Mouse (Mus musculus): ENCODE data around the gene Rhbdf1. TPM values are rescaled to one million over a fixed set of nuclear protein-coding genes. Genes with fewer than 3 reads are reported as not detected.

Rhbdf1 gene
- polyA plus RNA-seq, 1 experiment: 56.7 TPM

DNA sequence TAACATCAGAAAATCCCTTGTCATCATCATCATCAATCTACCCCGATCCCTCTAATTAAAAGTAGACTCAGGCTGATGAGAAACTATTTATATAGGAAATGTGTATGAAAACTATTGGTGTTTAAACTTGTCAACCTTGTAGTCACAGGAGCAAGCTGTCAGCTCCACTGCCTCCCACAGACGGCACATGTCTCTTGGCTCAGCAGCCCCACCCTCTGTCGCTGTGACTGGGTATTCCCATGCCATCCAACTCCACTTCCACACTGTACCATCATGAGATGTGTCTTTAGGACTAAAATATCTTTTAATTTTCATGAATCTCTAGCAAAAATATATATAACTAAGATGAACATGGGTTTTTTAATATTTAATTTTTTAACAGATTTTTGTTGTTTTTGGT is 26.2 kb upstream of the Rhbdf1 start:
- WGBS: 88% methylated on average over 3 of the region's 3 CpGs

DNA sequence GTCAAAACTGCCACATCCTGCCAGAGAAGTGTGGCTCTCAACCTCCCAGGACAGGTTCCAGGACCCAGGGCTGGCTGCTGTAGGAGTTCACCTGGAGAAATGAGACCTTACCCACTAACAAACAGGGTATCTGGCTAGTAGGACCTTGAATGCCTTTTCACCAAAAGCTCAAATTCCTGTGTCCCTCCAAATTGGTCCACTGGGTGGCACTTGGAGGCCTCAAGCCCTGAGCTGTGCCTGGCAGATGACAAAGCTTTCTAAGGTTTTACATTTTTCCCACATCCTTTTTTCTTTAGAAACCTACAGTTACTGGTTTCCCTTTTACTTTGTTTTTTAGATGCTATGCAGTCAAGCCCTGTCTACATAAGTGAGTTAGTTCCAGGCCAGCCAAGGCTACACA is 25.0 kb upstream of the Rhbdf1 start:
- Histone ChIP-seq H3K36me3 (ENCODE audit: control insufficient read depth, insufficient read depth, low read length) (peaks cover 26% of the 10 kb centered on the region), H3K4me3 (ENCODE audit: low read depth, low read length) (no peak overlapping the region), H3K4me1 (ENCODE audit: control insufficient read depth, insufficient read depth, insufficient read length, low read length) (no peaks in the 10 kb centered on the region; the same call in 1 of the 2 replicates), H3K27me3 (ENCODE audit: control insufficient read depth, insufficient read depth, low read length) (no peaks in the 10 kb centered on the region), H3K27ac (ENCODE audit: insufficient read depth, low read depth, low read length) (no peak overlapping the region)
- TF ChIP-seq CTCF (IDR thresholded peaks at IDR 0.05; ENCODE audit: extremely low read depth, insufficient read length, insufficient replicate concordance, low read depth, low read length) (peak; percentile 6; the same call in 1 of the 2 replicates), POLR2A (IDR thresholded peaks at IDR 0.05; ENCODE audit: low read depth, low read length) (no peak)

More for the DNA sequence above, 26.2 kb upstream of the Rhbdf1 start:
- no peak overlapping the region for H3K4me3 ChIP-seq (ENCODE audit: low read depth, low read length)
- no peaks in the 10 kb centered on the region; the same call in 1 of the 2 replicates for H3K4me1 ChIP-seq (ENCODE audit: control insufficient read depth, insufficient read depth, insufficient read length, low read length)
- H3K36me3 ChIP-seq (ENCODE audit: control insufficient read depth, insufficient read depth, low read length): peaks cover 29% of the 10 kb centered on the region
- TF ChIP-seq POLR2A (IDR thresholded peaks at IDR 0.05; ENCODE audit: low read depth, low read length) (no peak), CTCF (IDR thresholded peaks at IDR 0.05; ENCODE audit: extremely low read depth, insufficient read length, insufficient replicate concordance, low read depth, low read length) (no peak)
- no peaks in the 10 kb centered on the region for H3K27me3 ChIP-seq (ENCODE audit: control insufficient read depth, insufficient read depth, low read length)
- H3K27ac ChIP-seq (ENCODE audit: insufficient read depth, low read depth, low read length): no peak overlapping the region

- H3K27ac ChIP-seq (ENCODE audit: insufficient read depth, low read depth, low read length): no peak overlapping the region
- 89% methylated on average over 6 of the region's 6 CpGs for WGBS
- no peak overlapping the region for H3K4me3 ChIP-seq (ENCODE audit: low read depth, low read length)
- H3K36me3 ChIP-seq (ENCODE audit: control insufficient read depth, insufficient read depth, low read length): peaks cover 26% of the 10 kb centered on the region
- no peaks in the 10 kb centered on the region for H3K27me3 ChIP-seq (ENCODE audit: control insufficient read depth, insufficient read depth, low read length)
- no peak for TF ChIP-seq CTCF (IDR thresholded peaks at IDR 0.05; ENCODE audit: extremely low read depth, insufficient read length, insufficient replicate concordance, low read depth, low read length)
- no peak for TF ChIP-seq POLR2A (IDR thresholded peaks at IDR 0.05; ENCODE audit: low read depth, low read length)
- peaks cover 3% of the 10 kb centered on the region; the same call in 1 of the 2 replicates for H3K4me1 ChIP-seq (ENCODE audit: control insufficient read depth, insufficient read depth, insufficient read length, low read length)
Measured at GRCm38 (mm10) chr11:32245614-32246013, 23.5 kb upstream of the Rhbdf1 start.

DNA sequence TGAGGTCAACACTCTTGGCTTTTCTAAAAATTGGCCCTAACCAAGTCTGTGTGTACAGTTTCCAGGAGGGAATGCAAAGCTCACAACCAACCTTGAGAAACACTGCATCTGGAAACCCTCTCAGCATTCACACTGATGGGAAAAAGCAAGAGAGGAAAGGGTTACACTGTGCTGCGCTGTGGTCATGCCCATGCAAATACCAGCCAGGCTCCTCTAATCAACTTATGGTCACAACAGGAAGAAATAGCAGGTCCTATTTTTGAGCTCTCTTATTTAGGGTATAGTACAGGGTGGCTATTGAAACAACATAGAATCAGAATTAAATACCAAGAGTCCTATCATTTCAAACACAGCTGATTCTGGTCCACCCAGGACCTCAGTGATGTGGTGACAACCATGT is 22.5 kb upstream of the Rhbdf1 start:
- Histone ChIP-seq H3K4me3 (ENCODE audit: low read depth, low read length) (no peak overlapping the region), H3K4me1 (ENCODE audit: control insufficient read depth, insufficient read depth, insufficient read length, low read length) (peaks cover 3% of the 10 kb centered on the region; the same call in 1 of the 2 replicates), H3K27me3 (ENCODE audit: control insufficient read depth, insufficient read depth, low read length) (no peaks in the 10 kb centered on the region), H3K27ac (ENCODE audit: insufficient read depth, low read depth, low read length) (no peak overlapping the region), H3K36me3 (ENCODE audit: control insufficient read depth, insufficient read depth, low read length) (peaks cover 25% of the 10 kb centered on the region)
- WGBS: 89% methylated on average over 1 of the region's 1 CpGs
- TF ChIP-seq CTCF (IDR thresholded peaks at IDR 0.05; ENCODE audit: extremely low read depth, insufficient read length, insufficient replicate concordance, low read depth, low read length): no peak
- TF ChIP-seq POLR2A (IDR thresholded peaks at IDR 0.05; ENCODE audit: low read depth, low read length): no peak

DNA sequence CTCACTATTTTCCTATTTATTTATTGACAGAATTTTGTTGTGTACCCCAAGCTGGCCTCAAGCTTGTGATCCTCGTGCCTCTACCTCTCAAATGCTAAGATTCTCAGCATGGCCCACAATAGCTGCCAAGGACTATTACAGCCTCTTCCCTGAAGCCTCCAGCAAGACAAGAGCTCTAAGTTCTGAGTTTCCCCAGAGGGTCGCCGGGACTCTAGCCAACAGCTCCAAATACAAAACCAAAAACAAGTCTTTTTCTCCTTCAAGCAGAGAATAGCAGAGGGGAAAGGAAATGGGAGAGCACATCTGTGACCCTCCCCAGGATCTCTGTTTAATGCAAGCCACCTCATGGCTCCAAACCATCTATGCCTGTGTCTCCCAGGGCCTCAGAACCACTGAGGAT is 22.0 kb upstream of the Rhbdf1 start:
- H3K27ac ChIP-seq (ENCODE audit: insufficient read depth, low read depth, low read length): no peak overlapping the region
- TF ChIP-seq POLR2A (IDR thresholded peaks at IDR 0.05; ENCODE audit: low read depth, low read length) (no peak), CTCF (IDR thresholded peaks at IDR 0.05; ENCODE audit: extremely low read depth, insufficient read length, insufficient replicate concordance, low read depth, low read length) (no peak)
- no peak overlapping the region for H3K4me3 ChIP-seq (ENCODE audit: low read depth, low read length)
- peaks cover 3% of the 10 kb centered on the region; the same call in 1 of the 2 replicates for H3K4me1 ChIP-seq (ENCODE audit: control insufficient read depth, insufficient read depth, insufficient read length, low read length)
- WGBS: 73% methylated on average over 3 of the region's 3 CpGs
- H3K27me3 ChIP-seq (ENCODE audit: control insufficient read depth, insufficient read depth, low read length): no peaks in the 10 kb centered on the region
- H3K36me3 ChIP-seq (ENCODE audit: control insufficient read depth, insufficient read depth, low read length): peaks cover 24% of the 10 kb centered on the region

DNA sequence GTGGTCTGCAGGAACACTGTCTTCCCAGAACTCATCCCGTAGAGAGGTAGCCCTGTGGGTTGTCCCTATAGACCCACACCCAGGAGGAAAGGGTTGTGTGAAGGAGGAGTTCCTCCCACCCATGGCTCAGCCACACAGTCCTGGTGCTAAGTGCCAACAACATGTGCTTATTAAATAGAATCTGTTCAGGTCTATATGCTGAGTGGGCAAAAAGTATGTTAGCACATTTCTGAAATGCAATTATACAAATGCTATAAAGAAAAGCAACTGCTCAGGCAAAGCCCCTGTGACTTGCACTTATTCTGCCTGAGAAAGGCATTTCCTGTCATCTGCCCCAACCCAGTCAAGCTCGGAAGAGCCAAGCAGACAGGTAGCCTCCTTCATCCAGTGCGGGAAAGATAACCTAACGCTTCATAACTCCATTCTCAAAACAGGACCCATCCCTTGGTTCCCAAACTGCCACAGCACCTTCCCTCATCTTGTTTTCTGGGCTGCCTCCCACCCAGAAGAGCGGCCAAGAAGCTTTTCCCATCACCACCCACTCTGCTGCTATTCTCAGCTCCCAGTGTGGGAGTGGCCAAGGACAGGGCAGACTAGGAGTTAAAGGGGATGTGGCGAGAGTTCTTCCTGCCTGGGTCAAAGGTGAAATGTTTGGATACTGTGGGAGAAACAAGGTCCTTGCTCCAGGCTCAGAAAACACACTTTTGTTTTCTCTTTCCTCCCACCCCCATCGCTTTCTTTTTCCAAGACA is 21.3 kb upstream of the Rhbdf1 start:
- Histone ChIP-seq H3K36me3 (ENCODE audit: control insufficient read depth, insufficient read depth, low read length) (peaks cover 24% of the 10 kb centered on the region), H3K27me3 (ENCODE audit: control insufficient read depth, insufficient read depth, low read length) (no peaks in the 10 kb centered on the region), H3K27ac (ENCODE audit: insufficient read depth, low read depth, low read length) (no peak overlapping the region), H3K4me3 (ENCODE audit: low read depth, low read length) (no peak overlapping the region), H3K4me1 (ENCODE audit: control insufficient read depth, insufficient read depth, insufficient read length, low read length) (peaks cover 3% of the 10 kb centered on the region; the same call in 1 of the 2 replicates)
- 81% methylated on average over 7 of the region's 7 CpGs for WGBS
- no peak for TF ChIP-seq POLR2A (IDR thresholded peaks at IDR 0.05; ENCODE audit: low read depth, low read length)
- TF ChIP-seq CTCF (IDR thresholded peaks at IDR 0.05; ENCODE audit: extremely low read depth, insufficient read length, insufficient replicate concordance, low read depth, low read length): no peak

DNA sequence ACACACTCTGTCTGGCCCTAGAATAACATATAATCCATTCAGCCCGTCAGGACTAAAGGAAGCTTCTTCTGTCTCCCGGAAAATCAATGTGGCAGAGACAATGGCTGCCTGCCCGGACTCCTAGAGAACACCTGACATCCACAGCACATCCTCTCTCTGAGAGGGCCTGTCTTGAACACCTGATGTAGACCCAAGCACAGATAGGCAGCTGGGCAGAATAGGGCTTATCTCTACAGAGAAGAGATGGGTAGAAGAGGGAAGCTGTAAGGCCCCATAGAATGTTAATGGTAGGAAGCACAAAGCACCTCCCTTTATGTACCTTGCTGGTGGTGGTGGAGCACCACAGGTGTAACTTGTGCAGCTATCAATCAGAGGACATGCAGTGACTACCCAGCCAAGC is 20.1 kb upstream of the Rhbdf1 start:
- Histone ChIP-seq H3K27ac (ENCODE audit: insufficient read depth, low read depth, low read length) (no peak overlapping the region), H3K4me1 (ENCODE audit: control insufficient read depth, insufficient read depth, insufficient read length, low read length) (peaks cover 3% of the 10 kb centered on the region; the same call in 1 of the 2 replicates)

More for the DNA sequence above, 20.1 kb upstream of the Rhbdf1 start:
- WGBS: 47% methylated on average over 3 of the region's 3 CpGs
- TF ChIP-seq POLR2A (IDR thresholded peaks at IDR 0.05; ENCODE audit: low read depth, low read length) (no peak), CTCF (IDR thresholded peaks at IDR 0.05; ENCODE audit: extremely low read depth, insufficient read length, insufficient replicate concordance, low read depth, low read length) (no peak)
- no peaks in the 10 kb centered on the region for H3K27me3 ChIP-seq (ENCODE audit: control insufficient read depth, insufficient read depth, low read length)
- no peak overlapping the region for H3K4me3 ChIP-seq (ENCODE audit: low read depth, low read length)
- H3K36me3 ChIP-seq (ENCODE audit: control insufficient read depth, insufficient read depth, low read length): peaks cover 19% of the 10 kb centered on the region
